ENCODE assay signal across 21 mouse cellular contexts in genomic region chr12:74544172-74544571, GRCm38 (mm10).
A peak's percentile ranks its signal among the peaks of the same experiment; 100 is the strongest.
DNase-seq lines count a peak whose midpoint lies in the region; ATAC-seq and TF ChIP-seq lines count a peak whose summit lies in the region.
"Had no signal": no experiment of that assay in that cellular context is flagged by ENCODE, and none has a peak within 500 bp of the region (broad histone marks: within the 10 kb centered on the region; RNA-seq: fewer than 3 reads in every experiment).

No protein-coding gene starts in this region.

- ATAC-seq in intestine, embryonic 16.5 days: peak; percentile 69
- ATAC-seq in intestine, embryonic 15.5 days: no peak
- ATAC-seq in kidney, embryonic 16.5 days (ENCODE audit: low FRiP score, low TSS enrichment): no peak
- peak; percentile 65 for ATAC-seq in intestine, postnatal 0 days
- ATAC-seq: activated CD4-positive, CD25-positive, alpha-beta regulatory T cell, adult 4 months; CD4-positive, CD25-positive, alpha-beta regulatory T cell, adult 4 months; Patski had no signal

- no peak overlapping the region for H3K4me3 ChIP-seq in intestine, embryonic 16.5 days (ENCODE audit: low read length)
- H3K4me3 ChIP-seq in intestine, embryonic 15.5 days (replicated peaks): no peak overlapping the region
- H3K4me3 ChIP-seq in kidney, embryonic 16.5 days (ENCODE audit: low read length): no peak overlapping the region
- H3K4me3 ChIP-seq in intestine, postnatal 0 days (ENCODE audit: low read depth, low read length): no peak overlapping the region

- H3K36me3 ChIP-seq in intestine, embryonic 16.5 days (ENCODE audit: control insufficient read depth, insufficient read depth, low read length): no peaks in the 10 kb centered on the region
- H3K36me3 ChIP-seq in intestine, embryonic 15.5 days: no peaks in the 10 kb centered on the region
- H3K36me3 ChIP-seq in kidney, embryonic 16.5 days (ENCODE audit: insufficient read depth, low read length): no peaks in the 10 kb centered on the region
- no peaks in the 10 kb centered on the region for H3K36me3 ChIP-seq in intestine, postnatal 0 days (ENCODE audit: control insufficient read depth, insufficient read depth)
- H3K36me3 ChIP-seq: G1E had no signal

- H3K9ac ChIP-seq in intestine, embryonic 16.5 days (ENCODE audit: low read depth, low read length): no peak overlapping the region
- no peak overlapping the region for H3K9ac ChIP-seq in intestine, embryonic 15.5 days
- no peak overlapping the region for H3K9ac ChIP-seq in kidney, embryonic 16.5 days (replicated peaks; ENCODE audit: low read length)
- no peak overlapping the region for H3K9ac ChIP-seq in intestine, postnatal 0 days (ENCODE audit: low read depth, low read length)

- no peaks in the 10 kb centered on the region for H3K4me1 ChIP-seq in intestine, embryonic 16.5 days (ENCODE audit: control insufficient read depth, insufficient read depth, low read length)
- no peaks in the 10 kb centered on the region for H3K4me1 ChIP-seq in intestine, embryonic 15.5 days (replicated peaks)
- H3K4me1 ChIP-seq in kidney, embryonic 16.5 days (ENCODE audit: insufficient read depth, low read length): no peaks in the 10 kb centered on the region
- H3K4me1 ChIP-seq in intestine, postnatal 0 days (replicated peaks; ENCODE audit: control insufficient read depth, insufficient read depth, low read length): no peaks in the 10 kb centered on the region

- no peaks in the 10 kb centered on the region for H3K9me3 ChIP-seq in intestine, embryonic 16.5 days (ENCODE audit: control insufficient read depth, low read length)
- H3K9me3 ChIP-seq in intestine, embryonic 15.5 days: no peaks in the 10 kb centered on the region
- peaks cover 4% of the 10 kb centered on the region; the same call in 1 of the 2 replicates for H3K9me3 ChIP-seq in kidney, embryonic 16.5 days (ENCODE audit: low read length)
- H3K9me3 ChIP-seq in intestine, postnatal 0 days (ENCODE audit: control insufficient read depth): no peaks in the 10 kb centered on the region

- 74% methylated on average over 2 of the region's 2 CpGs for WGBS in intestine, embryonic 16.5 days
- WGBS in intestine, embryonic 15.5 days: 83% methylated on average over 2 of the region's 2 CpGs
- 78% methylated on average over 2 of the region's 2 CpGs for WGBS in kidney, embryonic 16.5 days
- 51% methylated on average over 2 of the region's 2 CpGs for WGBS in intestine, postnatal 0 days

- DNase-seq in kidney, adult 9 months: peak; percentile 1
- DNase-seq in thymus, postnatal 25 days: no peak
- DNase-seq: adrenal gland, adult 2 months; adrenal gland, adult 8-10 months; adrenal gland, postnatal 10 days; adrenal gland, postnatal 14 days; adrenal gland, postnatal 25 days; adrenal gland, postnatal 36 days; B cell, adult 2 months; cerebellum, adult 11 months; cerebellum, adult 11-12 months; cerebellum, adult 18-20 months had no signal

- TF ChIP-seq CTCF in intestine, postnatal 0 days (IDR thresholded peaks at IDR 0.05; ENCODE audit: low read depth): no peak

- H3K27me3 ChIP-seq in intestine, embryonic 16.5 days (replicated peaks; ENCODE audit: control insufficient read depth, insufficient read depth, low read length): no peaks in the 10 kb centered on the region
- no peaks in the 10 kb centered on the region for H3K27me3 ChIP-seq in intestine, embryonic 15.5 days (replicated peaks)
- no peaks in the 10 kb centered on the region for H3K27me3 ChIP-seq in kidney, embryonic 16.5 days (ENCODE audit: insufficient read depth, low read length)
- no peaks in the 10 kb centered on the region for H3K27me3 ChIP-seq in intestine, postnatal 0 days (replicated peaks; ENCODE audit: control insufficient read depth, insufficient read depth, low read length)
- H3K27me3 ChIP-seq: CH12.LX, Patski had no signal

- no peak overlapping the region for H3K27ac ChIP-seq in intestine, embryonic 16.5 days (ENCODE audit: low read length)
- no peak overlapping the region for H3K27ac ChIP-seq in intestine, embryonic 15.5 days
- no peak overlapping the region for H3K27ac ChIP-seq in kidney, embryonic 16.5 days (ENCODE audit: low read length)
- H3K27ac ChIP-seq in intestine, postnatal 0 days (ENCODE audit: low read depth, low read length): no peak overlapping the region

- no peak overlapping the region for H3K4me2 ChIP-seq in intestine, embryonic 16.5 days (ENCODE audit: low read depth, low read length)
- H3K4me2 ChIP-seq in intestine, embryonic 15.5 days (replicated peaks): no peak overlapping the region
- no peak overlapping the region for H3K4me2 ChIP-seq in kidney, embryonic 16.5 days (replicated peaks; ENCODE audit: low read depth, low read length)
- H3K4me2 ChIP-seq in intestine, postnatal 0 days (replicated peaks; ENCODE audit: low read depth): no peak overlapping the region

Comparison
In these comparisons a context has a peak if more than half of its experiments do, and no peak if none do; other contexts are left out.
1. ATAC-seq: peak in intestine, embryonic 16.5 days (single experiment) and intestine, postnatal 0 days (single experiment); none in intestine, embryonic 15.5 days (single experiment) and kidney, embryonic 16.5 days (single experiment).